Mouse (Mus musculus) bone marrow macrophage, adult 2 months (primary cell): ENCODE results near the gene Smad6.

Experiments
- CTCF ChIP-seq: IDR thresholded peaks from 2 replicates; pipeline ENCODE4 v1.5.1; 2012; ENCODE audit warnings: low read depth, mild to moderate bottlenecking, low read length, moderate library complexity
- POLR2A ChIP-seq: IDR thresholded peaks from 2 replicates; pipeline ENCODE4 v1.6.1; 2012; ENCODE audit warnings: mild to moderate bottlenecking, low read depth, low read length, borderline replicate concordance

DNA sequence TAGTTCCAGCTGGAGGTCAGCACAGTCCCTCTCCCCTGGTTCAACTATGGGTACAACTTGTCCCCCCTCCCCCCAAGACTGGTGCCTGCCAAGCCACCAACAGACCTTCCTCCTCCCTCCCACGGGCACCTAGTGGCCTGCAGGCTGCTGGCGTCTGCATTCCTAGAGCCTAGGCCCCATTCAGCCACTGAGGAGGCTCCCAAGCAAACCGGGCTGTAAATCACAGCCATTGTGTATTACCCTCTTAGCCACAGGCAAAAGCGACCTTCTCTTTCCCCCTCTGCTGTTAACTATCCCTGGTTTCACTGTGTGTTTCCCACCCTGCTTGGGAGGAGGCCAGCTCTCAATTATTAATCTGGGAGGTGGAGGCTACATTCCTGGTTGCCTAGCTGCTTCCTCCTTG is 56.3 kb downstream of the Smad6 start:
- TF ChIP-seq CTCF (no peak), POLR2A (no peak)
